Mouse (Mus musculus) hematopoietic stem cell, adult 5-6 weeks (primary cell): Measurements from ENCODE around the gene Adora1. TPM values are rescaled to one million over a fixed set of nuclear protein-coding genes. Genes with fewer than 3 reads are reported as not detected.

ENCODE experiments used
- ATAC-seq, 2 experiments: fragments of 125-278 bp in 1 of 2; replicated peaks in 1 of 2; 2 replicates each; pipeline ENCODE4 v1.8.0; 2016 to 2017; ENCODE audit warnings: inconsistent platforms in 2 of 2, mild to moderate bottlenecking in 2 of 2, moderate number of reproducible peaks in 2 of 2, low read depth in 1 of 2, moderate TSS enrichment in 1 of 2; ENCODE audit not compliant: low FRiP score in 2 of 2, poor library complexity in 2 of 2, severe bottlenecking in 2 of 2, insufficient read depth in 1 of 2, low TSS enrichment in 1 of 2
- total RNA-seq: library from RNA; stranded (forward); fragments of 172-1452, 232-1000 nt; gene quantifications from 2 replicates; pipeline ENCODE4 v1.2.3, GENCODE M21; 2017

The Adora1 gene
- total RNA-seq, 1 experiment from 2014 or later = 0.15 TPM

DNA sequence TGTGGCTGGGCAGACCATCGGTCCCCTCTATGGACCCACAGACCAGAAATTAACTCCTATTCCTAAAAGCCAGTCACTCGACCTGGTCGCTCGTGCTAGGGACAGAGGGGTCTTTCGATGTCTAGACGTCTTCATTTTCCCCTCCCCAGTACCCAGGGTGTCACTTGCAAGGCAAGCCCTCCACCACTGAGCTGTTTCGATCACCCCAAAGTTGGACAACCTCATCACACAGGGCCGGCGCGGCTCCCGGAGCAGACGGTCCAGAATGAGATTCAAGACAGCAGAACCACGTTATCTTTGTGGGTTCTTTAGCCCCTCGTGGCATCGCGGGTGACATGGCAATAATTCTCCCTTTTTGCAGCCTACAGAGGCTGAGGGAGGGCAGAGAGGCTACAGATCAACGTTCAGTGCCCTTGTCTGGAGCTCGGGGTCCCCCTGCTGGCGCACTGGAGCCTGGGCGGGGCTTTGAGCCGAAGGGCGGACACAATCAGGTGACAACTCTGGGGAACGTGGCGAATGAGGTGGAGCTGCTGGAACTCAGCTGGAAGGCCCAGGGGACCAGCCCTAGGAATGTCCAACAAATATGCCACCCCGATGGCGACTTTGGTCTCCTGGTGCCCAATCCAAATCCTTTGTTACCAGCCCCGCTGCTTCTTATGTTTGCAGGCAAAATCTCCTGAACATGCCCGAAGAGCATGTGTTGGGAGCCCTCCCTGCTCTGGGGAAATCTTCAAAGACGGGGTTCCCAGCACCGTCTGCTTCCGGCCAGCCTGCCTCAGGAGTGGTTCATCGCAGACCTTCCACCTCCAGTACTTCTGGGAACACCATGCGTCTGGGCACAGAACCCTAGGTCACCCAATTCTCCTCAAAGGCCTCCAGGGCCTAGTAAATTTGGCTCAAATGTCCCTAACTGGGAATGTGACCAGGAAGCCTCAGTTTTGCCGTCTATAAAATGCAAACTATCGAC is 9.0 kb upstream of the Adora1 start:
- ATAC-seq = peak; percentile 94 to 99

DNA sequence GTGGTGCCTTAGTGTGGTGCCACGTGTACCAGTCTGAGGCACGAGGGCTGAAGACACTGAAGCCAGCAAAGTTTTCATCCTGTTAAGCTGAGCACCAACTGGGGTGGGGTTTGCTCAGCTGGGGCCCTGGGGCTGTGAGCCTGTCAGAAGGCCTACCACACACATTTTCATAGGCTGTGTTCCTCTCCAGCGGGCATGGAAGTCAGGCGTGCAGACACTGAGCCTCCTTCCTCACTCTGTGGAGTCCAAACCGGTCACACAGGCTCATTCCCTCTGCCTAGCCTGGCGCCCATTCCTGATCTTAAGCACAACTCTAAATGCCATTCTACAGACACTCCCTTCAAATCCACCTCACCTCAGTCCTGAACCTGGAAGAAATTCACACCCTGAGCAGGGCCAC is 8.3 kb upstream of the Adora1 start:
- ATAC-seq = no peak

GRCm38 (mm10) chr1:134242286-134242685 is 7.1 kb upstream of the Adora1 start:
- ATAC-seq = no peak

GRCm38 (mm10) chr1:134241298-134241697 is 6.1 kb upstream of the Adora1 start:
- ATAC-seq = no peak

DNA sequence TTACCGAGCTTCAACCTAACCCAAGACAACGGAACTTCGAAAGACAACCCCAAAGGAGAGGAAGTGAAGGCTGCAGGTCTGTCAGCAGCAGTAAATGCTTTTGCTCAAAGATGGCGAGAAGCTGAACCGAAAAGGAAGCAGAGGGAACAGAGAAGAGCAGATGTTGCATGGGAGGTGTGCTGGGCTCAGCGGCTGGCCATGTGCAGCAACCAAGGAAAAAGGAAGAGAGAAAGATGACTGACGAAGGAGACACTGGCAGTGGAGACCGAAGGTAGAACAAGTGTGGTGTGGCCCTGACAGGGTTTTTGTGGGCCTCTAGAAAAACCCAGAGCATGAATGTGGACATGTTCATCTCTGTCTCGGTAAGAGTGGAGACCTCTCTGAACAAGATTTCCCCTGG is 5.5 kb upstream of the Adora1 start:
- no peak for ATAC-seq

- ATAC-seq = no peak
Observed at GRCm38 (mm10) chr1:134237438-134237837, 2.2 kb upstream of the Adora1 start.

DNA sequence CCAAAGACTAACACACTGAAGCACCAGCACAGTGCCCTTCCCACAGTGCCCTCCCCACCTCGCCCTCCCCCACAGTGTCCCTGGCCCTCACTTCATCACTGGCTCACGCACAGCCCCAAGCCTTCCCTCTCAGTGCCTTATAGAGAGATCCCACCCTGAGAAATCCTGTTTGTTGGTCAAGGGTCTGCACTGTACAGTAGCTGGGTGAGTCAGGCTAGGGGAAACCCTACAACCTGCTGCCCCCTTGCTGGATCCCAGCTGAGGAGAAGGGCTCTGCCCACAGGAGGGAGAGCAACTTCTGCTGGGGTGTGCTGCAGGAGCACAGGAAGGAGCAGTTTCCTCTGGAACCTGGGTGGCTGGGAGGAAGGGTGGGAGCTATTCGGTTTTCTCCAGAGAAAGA is 911 bp upstream of the Adora1 start:
- ATAC-seq = no peak

GRCm38 (mm10) chr1:134234455-134235390 is 508 bp downstream of the Adora1 start:
- ATAC-seq = peak in 1 of 2 experiments; percentile 18; a peak in 1 of 4 replicates

DNA sequence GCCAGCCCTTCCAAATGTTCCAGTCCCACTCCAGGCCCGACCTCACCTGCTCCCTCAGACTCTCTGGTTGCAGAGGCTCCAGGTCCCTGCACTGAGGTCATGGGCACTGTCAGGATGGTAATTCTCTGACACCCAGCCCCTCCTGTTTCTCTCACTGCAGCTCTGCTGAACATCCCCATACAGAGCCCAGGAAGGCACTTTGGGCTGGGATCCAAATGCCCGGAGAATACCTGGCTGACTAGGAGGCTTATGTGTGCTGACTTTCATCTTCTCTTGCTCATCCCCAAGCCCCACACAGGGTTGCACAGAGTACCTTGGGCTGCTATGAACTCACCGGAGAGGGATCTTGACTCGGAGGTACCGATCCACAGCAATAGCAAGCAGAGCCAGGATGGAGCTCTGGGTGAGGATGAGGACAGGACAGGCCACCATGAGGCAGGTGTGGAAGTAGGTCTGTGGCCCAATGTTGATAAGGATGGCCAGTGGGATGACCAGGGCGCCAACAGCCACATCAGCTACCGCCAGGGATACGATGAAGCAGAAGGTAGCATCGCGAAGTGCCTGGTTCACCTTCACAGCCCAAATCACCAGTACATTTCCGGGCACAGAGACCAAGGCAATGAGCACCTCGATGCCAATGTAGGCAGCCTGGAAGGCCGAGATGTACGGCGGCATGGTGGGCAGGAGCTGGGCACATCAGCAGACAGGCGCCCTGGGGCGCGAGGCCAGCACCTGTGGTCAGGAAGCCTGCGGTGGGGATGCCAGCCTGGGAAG is 1.4 kb downstream of the Adora1 start:
- no peak for ATAC-seq

DNA sequence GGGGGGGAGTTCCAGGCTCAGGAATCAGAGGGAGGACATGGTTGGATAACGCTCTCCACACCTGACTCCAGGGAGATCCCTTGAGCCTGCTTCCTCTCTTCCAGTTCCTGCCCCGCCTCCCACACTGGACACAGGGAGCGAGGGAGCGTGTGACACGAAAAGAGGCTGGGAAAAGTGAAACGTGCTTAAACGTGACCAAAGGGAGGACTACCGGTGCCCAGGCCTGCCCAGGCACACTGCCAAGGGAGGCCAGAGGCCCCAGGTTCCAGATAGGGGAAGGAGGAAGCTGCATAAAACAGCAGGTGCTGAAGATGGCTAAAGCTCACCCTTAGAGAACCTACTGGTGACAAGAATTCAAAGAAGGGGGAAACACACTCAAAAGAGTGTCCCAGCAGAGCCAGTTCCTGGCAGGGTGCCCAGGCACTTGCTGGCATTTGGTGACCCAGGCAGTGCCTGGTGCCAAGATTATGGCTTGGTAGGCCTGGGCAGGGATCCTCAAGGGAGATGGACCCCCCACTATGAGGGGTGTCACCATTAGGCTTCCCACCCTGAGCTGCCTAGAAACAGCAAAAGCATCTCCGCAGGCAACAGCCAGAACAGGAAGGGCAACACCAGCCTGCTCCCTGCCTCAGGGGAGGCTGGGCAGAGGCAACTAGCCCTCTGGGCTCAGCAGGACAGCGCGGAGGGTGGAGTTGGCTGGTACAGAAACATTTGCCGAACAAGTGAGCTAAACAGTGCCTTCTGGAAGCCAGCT is 2.3 kb downstream of the Adora1 start:
- ATAC-seq = peak; percentile 34 to 44; a peak in 3 of 4 replicates

DNA sequence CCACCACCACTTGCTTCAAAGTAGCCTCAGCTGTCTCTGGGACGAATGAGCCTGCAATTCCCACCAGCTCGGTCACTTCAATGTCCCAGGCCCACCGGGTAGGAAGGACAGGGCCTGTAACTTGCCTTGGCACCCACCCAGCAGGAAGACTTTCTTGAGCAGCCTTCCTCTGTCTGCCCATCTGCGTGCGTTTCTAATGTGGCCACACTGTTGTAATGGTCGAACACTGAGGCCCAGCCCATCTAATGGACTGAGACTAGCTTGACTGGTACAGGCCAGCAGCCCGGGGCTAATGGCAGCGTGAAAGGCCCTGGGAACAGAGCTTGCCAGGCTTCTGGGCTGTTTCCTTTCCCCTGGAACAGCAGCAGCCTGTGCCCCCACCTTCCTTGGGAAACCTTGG is 2.9 kb downstream of the Adora1 start:
- no peak for ATAC-seq

- ATAC-seq = no peak
Observed at GRCm38 (mm10) chr1:134231681-134232080, 3.5 kb downstream of the Adora1 start.

- ATAC-seq = no peak
Observed at GRCm38 (mm10) chr1:134231270-134231669, 4.0 kb downstream of the Adora1 start.

DNA sequence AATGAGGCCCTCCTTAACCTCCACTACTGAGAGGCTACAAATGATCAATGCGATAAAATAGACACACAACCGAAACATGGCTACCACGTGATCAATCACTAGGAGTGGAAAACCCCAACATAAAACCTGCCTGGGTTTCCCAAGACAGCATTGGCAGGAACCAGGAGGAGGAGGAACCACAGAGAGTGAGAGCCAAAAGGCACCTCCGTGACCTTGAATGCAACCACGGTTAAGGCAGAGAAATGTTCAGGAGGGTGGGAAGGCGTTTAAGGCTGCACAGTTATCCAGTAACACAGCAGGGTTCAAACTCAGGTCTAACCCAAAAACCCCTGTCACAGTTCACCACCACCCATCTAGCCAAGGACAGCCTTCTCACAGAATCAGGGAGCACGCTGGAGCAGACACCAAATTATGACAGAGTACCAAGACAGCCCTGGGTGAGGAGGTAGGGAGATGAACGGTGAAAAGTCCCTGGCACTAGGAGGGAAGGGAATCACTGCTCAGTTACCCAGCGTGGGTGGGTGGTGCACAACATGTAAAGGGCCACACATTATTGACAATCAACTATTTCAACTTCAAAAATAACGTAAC is 4.5 kb downstream of the Adora1 start:
- no peak for ATAC-seq

- no peak for ATAC-seq
Observed at GRCm38 (mm10) chr1:134229806-134230575, 5.2 kb downstream of the Adora1 start.

DNA sequence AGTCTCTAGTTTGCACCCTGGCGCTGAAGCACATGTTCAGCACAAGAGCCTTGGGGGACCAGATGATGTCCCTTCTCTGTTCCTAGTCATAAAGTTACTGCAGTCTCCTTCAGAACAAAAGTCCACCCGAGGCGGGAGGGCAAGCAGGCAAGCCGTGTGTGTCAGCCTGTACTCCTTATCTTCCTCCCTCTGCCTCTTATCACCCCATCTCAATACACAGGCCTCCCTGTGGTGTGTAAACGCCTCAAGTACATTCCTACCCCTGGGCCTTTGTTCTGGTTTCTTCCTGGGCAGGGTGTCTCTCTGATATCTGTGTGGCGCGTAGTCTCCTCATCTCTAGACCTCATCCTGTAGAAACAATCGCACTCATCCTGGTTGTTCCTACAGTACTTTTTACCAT is 8.5 kb downstream of the Adora1 start:
- ATAC-seq = no peak
